Mouse (Mus musculus) liver, embryonic 12.5 days (tissue): Measurements from ENCODE around the gene Nfya. TPM values are rescaled to one million over a fixed set of nuclear protein-coding genes. Genes with fewer than 3 reads are reported as not detected.
"Not testable (repeated sequence)": the region's sequence is repeated elsewhere in the genome, so short reads cannot be mapped to it uniquely, and the experiment has no call there.

ENCODE experiments used
- ATAC-seq: fragments of 200-750 bp; cut with Nextera tagmentation; 2 replicates; pipeline ENCODE4 v1.8.0; 2017; ENCODE audit warnings: moderate number of reproducible peaks, mild to moderate bottlenecking, moderate library complexity
- H3K27ac ChIP-seq: fragments of 300-500 bp; sonication (generic); 2 replicates; pipeline ENCODE4 v1.5.1; 2016; ENCODE audit warnings: mild to moderate bottlenecking
- H3K27me3 ChIP-seq: fragments of 300-500 bp; sonication (generic); replicated peaks from 2 replicates; pipeline ENCODE4 v1.6.1; 2016; ENCODE audit warnings: mild to moderate bottlenecking, moderate library complexity
- H3K36me3 ChIP-seq: fragments of 300-500 bp; sonication (generic); 2 replicates; pipeline ENCODE4 v1.6.1; 2016; ENCODE audit warnings: mild to moderate bottlenecking, moderate library complexity
- H3K4me1 ChIP-seq: fragments of 300-500 bp; sonication (generic); 2 replicates; pipeline ENCODE4 v1.6.1; 2016
- H3K4me2 ChIP-seq: fragments of 300-500 bp; sonication (generic); 2 replicates; pipeline ENCODE4 v1.6.1; 2016; ENCODE audit warnings: mild to moderate bottlenecking, moderate library complexity
- H3K4me3 ChIP-seq: fragments of 300-500 bp; sonication (generic); 2 replicates; pipeline ENCODE4 v1.5.1; 2016; ENCODE audit warnings: mild to moderate bottlenecking, moderate library complexity
- H3K9ac ChIP-seq: fragments of 300-500 bp; sonication (generic); 2 replicates; pipeline ENCODE4 v1.6.1; 2016; ENCODE audit warnings: mild to moderate bottlenecking, moderate library complexity
- H3K9me3 ChIP-seq: fragments of 300-500 bp; sonication (generic); replicated peaks from 2 replicates; pipeline ENCODE4 v1.6.1; 2016; ENCODE audit warnings: mild to moderate bottlenecking, moderate library complexity
- WGBS: fragments of 180-500 bp; shearing (Covaris S2); methylation state at CpG from one replicate; pipeline ENCODE4 v1.1.7; 2016; ENCODE audit not compliant: insufficient replicate concordance; 5-methylcytosine and 5-hydroxymethylcytosine counted together
- polyA plus RNA-seq: library from polyadenylated mRNA; unstranded; fragments of >200 nt; fragmentation: Nextera tagmentation; extraction: Ambion mirVana; gene quantifications from 2 replicates; pipeline ENCODE4 v1.2.1, GENCODE M21; 2016

Nfya gene
- polyA plus RNA-seq, 1 experiment from 2014 or later, result 11.3 TPM

DNA sequence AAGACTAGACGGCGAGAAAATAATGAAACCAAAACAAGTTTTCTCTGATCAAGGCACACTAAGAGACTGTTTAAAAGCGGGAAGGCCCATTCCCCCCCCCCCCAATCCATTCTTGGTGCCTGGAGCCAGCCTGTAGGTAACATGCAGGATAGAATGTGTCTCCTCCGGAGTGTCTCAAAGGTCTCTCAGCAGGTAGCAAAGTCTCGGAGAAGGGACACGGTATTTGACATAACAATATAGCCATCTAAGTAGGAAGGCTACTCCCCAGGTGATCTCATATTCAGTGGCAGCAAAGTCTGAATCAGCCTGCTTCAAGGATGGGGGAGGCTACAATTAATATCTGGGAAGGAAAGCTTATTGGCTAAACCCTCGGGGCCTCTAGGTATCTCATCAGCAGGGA is 56.7 kb downstream of the Nfya start:
- ATAC-seq, H3K4me1 ChIP-seq, H3K36me3 ChIP-seq, H3K27me3 ChIP-seq, H3K4me2 ChIP-seq, H3K9ac ChIP-seq, H3K27ac ChIP-seq, H3K4me3 ChIP-seq, H3K9me3 ChIP-seq: not testable (repeated sequence)
- WGBS, result 72% methylated on average over 7 of the region's 7 CpGs

DNA sequence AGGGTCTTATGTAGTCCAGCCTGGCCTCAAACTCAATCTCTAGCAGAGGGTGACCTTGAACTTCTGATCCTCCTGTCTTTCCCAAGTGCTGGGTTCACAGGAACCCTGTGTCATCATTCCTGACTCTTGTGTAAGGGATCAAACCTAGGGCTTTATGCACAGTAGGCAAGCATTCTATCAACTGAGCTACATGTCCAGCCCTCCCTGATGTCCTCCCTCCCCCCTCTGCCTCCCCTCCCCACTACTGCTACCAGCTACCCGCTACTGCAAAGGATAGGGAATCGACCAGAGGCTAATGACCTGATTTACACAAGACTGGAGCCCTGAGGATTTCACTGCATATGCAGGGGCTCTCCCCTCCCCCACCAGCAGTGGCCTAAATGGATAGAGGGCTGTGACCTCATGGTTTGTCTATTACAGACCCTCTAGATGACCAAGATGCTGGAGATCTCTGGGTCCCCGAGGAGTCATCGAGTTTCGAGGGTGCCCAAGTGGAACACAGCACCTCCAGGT is 59.0 kb downstream of the Nfya start:
- Histone ChIP-seq H3K4me3 (no peak overlapping the region), H3K27ac (no peak overlapping the region), H3K27me3 (no peaks in the 10 kb centered on the region), H3K9me3 (no peaks in the 10 kb centered on the region), H3K4me1 (no peaks in the 10 kb centered on the region), H3K9ac (no peak overlapping the region), H3K36me3 (no peaks in the 10 kb centered on the region), H3K4me2 (no peak overlapping the region)
- WGBS, result 67% methylated on average over 5 of the region's 5 CpGs
- ATAC-seq, result no peak

DNA sequence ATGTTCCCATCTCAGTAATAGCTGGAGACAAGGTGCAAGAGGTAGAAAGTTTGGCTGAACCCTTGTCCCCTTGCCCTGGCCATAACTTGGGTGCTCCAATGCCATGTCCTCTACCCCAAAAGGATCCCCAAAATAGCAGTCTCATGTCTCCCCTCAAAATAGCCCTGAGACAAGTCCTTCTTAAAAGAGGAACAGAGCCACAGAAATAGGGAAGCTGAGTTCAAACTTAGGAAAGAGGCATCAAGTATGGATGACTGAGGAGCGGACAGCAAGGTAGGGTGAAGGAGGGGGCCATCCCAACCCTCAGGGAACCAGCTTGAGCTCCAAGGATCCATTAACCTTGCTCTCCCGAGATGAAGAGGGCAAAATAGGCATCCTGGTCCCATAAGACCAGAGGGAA is 62.4 kb downstream of the Nfya start:
- Histone ChIP-seq H3K27ac (no peak overlapping the region), H3K4me2 (no peak overlapping the region), H3K4me3 (no peak overlapping the region), H3K36me3 (no peaks in the 10 kb centered on the region), H3K4me1 (peaks cover 1% of the 10 kb centered on the region), H3K27me3 (no peaks in the 10 kb centered on the region), H3K9me3 (no peaks in the 10 kb centered on the region), H3K9ac (no peak overlapping the region)
- no peak for ATAC-seq
- WGBS, result 44% methylated on average over 2 of the region's 2 CpGs

- Histone ChIP-seq H3K4me1 (peaks cover 6% of the 10 kb centered on the region), H3K9me3 (no peaks in the 10 kb centered on the region), H3K9ac (no peak overlapping the region), H3K27ac (no peak overlapping the region), H3K27me3 (no peaks in the 10 kb centered on the region), H3K4me3 (no peak overlapping the region), H3K4me2 (no peak overlapping the region), H3K36me3 (no peaks in the 10 kb centered on the region)
- ATAC-seq, result no peak
- 55% methylated on average over 4 of the region's 4 CpGs for WGBS
Observed at GRCm38 (mm10) chr17:48346834-48347233, 62.9 kb downstream of the Nfya start.

GRCm38 (mm10) chr17:48346231-48346630 is 63.5 kb downstream of the Nfya start, which contains the start of gene Trem2:
Gene Trem2 (plus strand): TSS chr17:48346401.
- Histone ChIP-seq H3K9me3 (no peaks in the 10 kb centered on the region), H3K4me2 (no peak within 1 kb of the TSS), H3K4me1 (peaks cover 12% of the 10 kb centered on the region), H3K9ac (no peak within 1 kb of the TSS), H3K4me3 (no peak within 1 kb of the TSS), H3K36me3 (no peaks in the 10 kb centered on the region), H3K27me3 (no peaks in the 10 kb centered on the region), H3K27ac (no peak within 1 kb of the TSS)
- WGBS, result 59% methylated on average over 5 of the region's 5 CpGs
- no peak for ATAC-seq

DNA sequence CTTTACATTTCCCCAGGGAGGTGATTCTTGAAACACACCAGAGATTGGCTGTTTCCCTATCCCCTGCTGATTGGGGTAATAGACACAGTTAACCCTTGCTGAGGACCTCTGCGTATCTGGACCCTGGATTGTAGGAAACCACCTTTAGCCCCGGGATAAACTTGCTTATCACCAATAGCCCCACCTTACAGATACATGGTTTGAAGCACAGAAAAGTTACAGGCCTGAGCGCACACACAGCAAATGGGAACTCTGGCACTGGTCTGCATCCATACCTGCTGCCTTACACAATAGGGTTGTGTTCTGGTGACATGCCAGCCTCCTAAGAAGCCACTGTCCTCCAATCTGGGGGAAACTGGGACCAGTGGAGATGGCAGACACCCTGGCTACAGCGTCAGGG is 63.9 kb downstream of the Nfya start:
- Histone ChIP-seq H3K27ac (no peak overlapping the region), H3K4me2 (no peak overlapping the region), H3K9ac (no peak overlapping the region), H3K36me3 (no peaks in the 10 kb centered on the region), H3K9me3 (no peaks in the 10 kb centered on the region), H3K4me3 (no peak overlapping the region), H3K27me3 (no peaks in the 10 kb centered on the region), H3K4me1 (peaks cover 13% of the 10 kb centered on the region)
- ATAC-seq, result no peak
- 59% methylated on average over 4 of the region's 4 CpGs for WGBS

DNA sequence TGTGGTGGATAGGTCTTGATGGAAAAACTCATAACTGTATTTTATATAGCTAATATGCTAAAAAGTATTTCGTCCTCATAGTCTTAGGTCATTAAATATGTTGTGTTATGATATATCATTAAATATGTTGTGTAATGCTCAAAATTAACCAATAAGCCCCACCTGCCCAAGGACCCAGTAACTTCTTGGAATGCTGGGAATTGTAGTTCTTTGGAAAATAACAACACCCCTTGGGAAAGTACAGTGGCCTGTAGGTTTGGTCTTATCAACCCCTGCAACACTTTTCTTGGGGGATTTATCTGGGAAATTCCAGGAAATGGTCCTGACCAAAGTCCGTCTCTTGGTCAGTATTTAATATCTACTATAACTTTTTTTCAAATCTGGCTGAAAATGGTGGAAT is 66.6 kb downstream of the Nfya start:
- no peak overlapping the region for H3K9ac ChIP-seq
- peaks cover 13% of the 10 kb centered on the region for H3K4me1 ChIP-seq
- ATAC-seq, result no peak

GRCm38 (mm10) chr17:48341947-48342346 is 67.8 kb downstream of the Nfya start:
- no peak overlapping the region for H3K4me3 ChIP-seq
- peak overlapping the region; percentile 61; the same call in 1 of the 2 replicates for H3K27ac ChIP-seq
- no peak overlapping the region for H3K9ac ChIP-seq
- H3K4me1 ChIP-seq, result peaks cover 13% of the 10 kb centered on the region
- H3K27me3 ChIP-seq, result no peaks in the 10 kb centered on the region
- WGBS, result 19% methylated on average over 3 of the region's 3 CpGs
- H3K36me3 ChIP-seq, result no peaks in the 10 kb centered on the region
- H3K4me2 ChIP-seq, result no peak overlapping the region
- H3K9me3 ChIP-seq, result no peaks in the 10 kb centered on the region
- ATAC-seq, result peak; percentile 58

More for the DNA sequence above, 66.6 kb downstream of the Nfya start:
- no peaks in the 10 kb centered on the region for H3K9me3 ChIP-seq
- H3K27ac ChIP-seq, result no peak overlapping the region
- no peak overlapping the region for H3K4me2 ChIP-seq
- 61% methylated on average over 2 of the region's 2 CpGs for WGBS
- no peak overlapping the region for H3K4me3 ChIP-seq
- H3K36me3 ChIP-seq, result no peaks in the 10 kb centered on the region
- no peaks in the 10 kb centered on the region for H3K27me3 ChIP-seq

GRCm38 (mm10) chr17:48340267-48340666 is 69.4 kb downstream of the Nfya start:
- no peaks in the 10 kb centered on the region for H3K9me3 ChIP-seq
- H3K27ac ChIP-seq, result no peak overlapping the region
- H3K9ac ChIP-seq, result no peak overlapping the region
- peaks cover 13% of the 10 kb centered on the region for H3K4me1 ChIP-seq
- WGBS, result 88% methylated on average over 1 of the region's 1 CpGs
- no peaks in the 10 kb centered on the region for H3K36me3 ChIP-seq
- no peak for ATAC-seq
- H3K27me3 ChIP-seq, result no peaks in the 10 kb centered on the region
- no peak overlapping the region for H3K4me3 ChIP-seq
- H3K4me2 ChIP-seq, result no peak overlapping the region

Other genes starting within 250 kb of the Nfya start
- gene A530064D06Rik, start 242.6 kb downstream of the Nfya start, polyA plus RNA-seq, result 0.19 and 0.32 TPM in 2 replicates
- 0.42 and 0.56 TPM in 2 replicates for gene Trem1, start 177.1 kb downstream of the Nfya start, polyA plus RNA-seq
- gene Trem3, start 162.1 kb downstream of the Nfya start, polyA plus RNA-seq, result 0.77 and 1.3 TPM in 2 replicates
- gene Treml4, start 145.6 kb downstream of the Nfya start, polyA plus RNA-seq, result 2.8 and 3.7 TPM in 2 replicates
- 6.3 and 7.5 TPM in 2 replicates for gene Treml2, start 110.4 kb downstream of the Nfya start, polyA plus RNA-seq
- gene B430306N03Rik, start 93.8 kb downstream of the Nfya start, polyA plus RNA-seq, result 1.4 and 2.0 TPM in 2 replicates
- 2.9 and 3.5 TPM in 2 replicates for gene Trem2, start 63.5 kb downstream of the Nfya start, polyA plus RNA-seq
- 29.4 and 36.2 TPM in 2 replicates for gene Treml1, start 50.0 kb downstream of the Nfya start, polyA plus RNA-seq
- 56.5 and 58.1 TPM in 2 replicates for gene Oard1, start 108 bp upstream of the Nfya start, polyA plus RNA-seq
- gene Apobec2, start 23.0 kb upstream of the Nfya start, polyA plus RNA-seq, result 0.83 and 1.2 TPM in 2 replicates
- 123 and 126 TPM in 2 replicates for gene Tspo2, start 41.6 kb upstream of the Nfya start, polyA plus RNA-seq
- gene Unc5cl, start 45.0 kb upstream of the Nfya start, polyA plus RNA-seq, result 2.6 and 3.4 TPM in 2 replicates